Mouse (Mus musculus): ENCODE data around the gene Saa3. TPM values are rescaled to one million over a fixed set of nuclear protein-coding genes. Genes with fewer than 3 reads are reported as not detected.

Gene Saa3
- polyA plus RNA-seq (2017; shearing (Covaris generic)) = not detected

DNA sequence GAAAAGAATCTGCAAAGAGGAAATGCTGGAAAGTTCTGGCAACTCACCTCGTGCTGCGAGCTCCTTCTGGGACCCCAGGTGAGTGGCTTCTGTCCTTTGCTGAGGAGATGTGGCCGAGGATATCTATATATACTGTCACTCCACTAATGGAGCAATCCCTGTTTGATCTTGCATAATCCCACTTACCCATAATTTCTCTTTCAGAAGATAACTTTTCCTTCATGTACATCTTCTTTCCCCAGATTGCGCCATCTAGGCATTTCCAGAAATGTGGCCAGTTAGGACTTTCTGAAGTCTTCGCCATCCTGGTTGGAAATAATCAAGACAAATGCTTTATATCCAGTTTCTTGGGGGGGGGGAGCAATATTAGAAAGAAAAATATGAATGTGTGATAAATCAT, at the start of gene Saa3:
Saa3 (minus strand) TSS at position 101 of the 400 bp plus-strand sequence.

GRCm38 (mm10) chr7:46751490-46751889, 36.0 kb upstream of the Saa3 start, which contains the start of gene Saa2:
TSS of gene Saa2 (plus strand) at chr7:46751790.

GRCm38 (mm10) chr7:46742880-46743279, 27.4 kb upstream of the Saa3 start, which contains the start of gene Saa1:
TSS of gene Saa1 (minus strand) at chr7:46742980.

GRCm38 (mm10) chr7:46732458-46732857, 17.0 kb upstream of the Saa3 start, which contains the start of gene Saa4:
TSS of gene Saa4 (minus strand) at chr7:46732603.

DNA sequence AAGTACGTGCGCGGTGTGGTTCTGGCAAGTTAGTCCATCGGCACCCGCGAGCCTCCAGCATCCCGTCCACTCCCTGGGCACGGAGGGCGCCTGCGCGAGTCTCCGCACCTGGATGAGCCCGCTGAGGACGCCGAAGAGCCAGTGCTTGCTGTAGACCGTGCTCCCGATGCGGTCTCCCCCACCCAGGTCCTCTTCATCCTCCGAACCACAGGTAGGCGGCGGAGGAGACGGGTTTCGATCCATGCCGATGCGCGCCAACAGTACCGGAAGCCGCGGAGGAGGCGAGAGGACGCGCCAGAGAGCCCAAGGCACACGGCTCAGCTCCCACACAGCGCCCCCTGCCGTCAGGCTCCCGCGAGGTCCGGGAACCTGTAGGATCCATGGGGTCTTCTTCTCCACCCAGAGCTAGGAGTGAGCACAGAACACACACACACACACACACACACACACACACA, 5.1 kb downstream of the Saa3 start, which contains the start of gene Saal1:
Saal1 (minus strand) TSS at position 291 of the 455 bp plus-strand sequence.

DNA sequence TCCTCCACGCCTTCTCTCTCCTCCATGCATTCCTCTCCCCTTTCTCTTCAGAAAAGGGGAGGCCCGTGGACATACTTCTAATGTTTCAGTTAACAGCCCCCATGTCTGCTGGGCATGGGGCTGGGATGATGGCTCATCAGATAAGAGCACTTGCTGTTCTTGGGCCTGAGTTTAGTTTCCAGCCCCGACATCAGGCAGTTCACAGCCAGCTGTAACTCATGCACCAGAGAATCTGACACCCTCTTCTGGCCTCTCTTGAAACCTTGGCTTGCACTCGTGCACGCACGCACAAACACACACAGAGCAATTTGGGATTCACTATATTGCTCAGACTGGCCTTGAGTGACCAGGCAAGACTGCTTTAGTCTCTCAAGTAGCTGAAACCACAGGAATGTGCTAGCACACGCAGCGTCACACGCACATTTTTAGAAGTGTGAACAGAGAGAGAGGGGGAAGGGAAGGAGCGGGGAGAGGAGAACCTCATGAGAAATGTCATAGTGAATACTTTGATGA, 43.3 kb downstream of the Saa3 start, which contains the start of gene Tph1:
Tph1 (minus strand) TSS at position 378 of the 513 bp plus-strand sequence.

Other genes starting within 250 kb of the Saa3 start
- 21.3 TPM for gene Sergef, start 75.9 kb downstream of the Saa3 start, polyA plus RNA-seq (2017; shearing (Covaris generic))
- 0.34 TPM for gene Tph1, start 43.2 kb downstream of the Saa3 start, polyA plus RNA-seq (2017; shearing (Covaris generic))
- gene Saal1, start 5.0 kb downstream of the Saa3 start, polyA plus RNA-seq (2017; shearing (Covaris generic)) = 25.1 TPM
- not detected for gene Saa4, start 16.9 kb upstream of the Saa3 start, polyA plus RNA-seq (2017; shearing (Covaris generic))
- not detected for gene Saa1, start 27.3 kb upstream of the Saa3 start, polyA plus RNA-seq (2017; shearing (Covaris generic))
- not detected for gene Saa2, start 36.1 kb upstream of the Saa3 start, polyA plus RNA-seq (2017; shearing (Covaris generic))
- 39.7 TPM for gene Hps5, start 80.4 kb upstream of the Saa3 start, polyA plus RNA-seq (2017; shearing (Covaris generic))
- 42.9 TPM for gene Gtf2h1, start 80.4 kb upstream of the Saa3 start, polyA plus RNA-seq (2017; shearing (Covaris generic))
- gene Ldha, start 125.8 kb upstream of the Saa3 start, polyA plus RNA-seq (2017; shearing (Covaris generic)) = 1,357 TPM
- gene Ldhc, start 145.5 kb upstream of the Saa3 start, polyA plus RNA-seq (2017; shearing (Covaris generic)) = not detected
- gene Tsg101, start 204.3 kb upstream of the Saa3 start, polyA plus RNA-seq (2017; shearing (Covaris generic)) = 133 TPM
- 9.3 TPM for gene Uevld, start 242.8 kb upstream of the Saa3 start, polyA plus RNA-seq (2017; shearing (Covaris generic))

All from activated CD4-positive, CD25-positive, alpha-beta regulatory T cell, adult 9 weeks (primary cell).